Mouse (Mus musculus) CH12.LX (cell line): ENCODE results near the gene Fam229a. TPM values are rescaled to one million over a fixed set of nuclear protein-coding genes. Genes with fewer than 3 reads are reported as not detected.

Source experiments
- DNase-seq: peaks from one replicate; pipeline ENCODE4 v3.0.0-alpha.2; 2013; ENCODE audit errors: extremely low read depth
- H3K27ac ChIP-seq: 2 replicates; pipeline ENCODE4 v1.5.1; 2012; ENCODE audit warnings: low read depth, mild to moderate bottlenecking, control low read depth, moderate library complexity; ENCODE audit not compliant: insufficient read depth
- H3K27me3 ChIP-seq: replicated peaks from 2 replicates; pipeline ENCODE3; 2012; ENCODE audit warnings: inconsistent platforms
- H3K36me3 ChIP-seq, 2 experiments: replicated peaks in 1 of 2; 2 replicates each; pipeline versions ENCODE3 to v1.6.1; 2012; ENCODE audit warnings: inconsistent platforms in 1 of 2, low read length in 1 of 2, mild to moderate bottlenecking in 1 of 2, mixed read lengths in 1 of 2, moderate library complexity in 1 of 2; ENCODE audit not compliant: control insufficient read depth in 1 of 2, insufficient read depth in 1 of 2
- H3K4me1 ChIP-seq, 2 experiments: 2 replicates each; pipeline ENCODE4 v1.6.1; 2012; ENCODE audit warnings: inconsistent platforms in 1 of 2, moderate library complexity in 1 of 2; ENCODE audit not compliant: insufficient read depth in 2 of 2, control insufficient read depth in 1 of 2
- H3K4me2 ChIP-seq: 2 replicates; pipeline ENCODE4 v1.6.1; 2012; ENCODE audit warnings: low read depth, mild to moderate bottlenecking, control low read depth; ENCODE audit not compliant: poor library complexity, insufficient read depth, severe bottlenecking
- H3K4me3 ChIP-seq, 3 experiments: fragments of 150-350 bp in 1 of 3; sonication (generic) in 1 of 3; replicated peaks in 1 of 3; 2 replicates each; pipeline versions ENCODE3 to v1.5.1; 2011 to 2012; ENCODE audit warnings: low read depth in 2 of 3, low read length in 2 of 3, mild to moderate bottlenecking in 2 of 3, moderate library complexity in 2 of 3, control low read depth in 1 of 3, improper control_type of control experiment in 1 of 3, inconsistent platforms in 1 of 3, mixed read lengths in 1 of 3; ENCODE audit not compliant: poor library complexity in 1 of 3
- H3K79me2 ChIP-seq: replicated peaks from 2 replicates; pipeline ENCODE4 v1.6.1; 2012; ENCODE audit warnings: mild to moderate bottlenecking, moderate library complexity; ENCODE audit not compliant: control insufficient read depth, poor library complexity, insufficient read depth, severe bottlenecking; ENCODE audit errors: extremely low read depth
- H3K9ac ChIP-seq: 2 replicates; pipeline ENCODE4 v1.6.1; 2012; ENCODE audit warnings: low read depth, mild to moderate bottlenecking, control low read depth, moderate library complexity; ENCODE audit not compliant: insufficient read depth
- H3K9me3 ChIP-seq: replicated peaks from 2 replicates; pipeline ENCODE3; 2012; ENCODE audit warnings: low read length, inconsistent platforms, mixed read lengths
- BHLHE40 ChIP-seq: IDR thresholded peaks from 2 replicates; pipeline ENCODE4 v1.6.1; 2011; ENCODE audit warnings: mild to moderate bottlenecking, low read depth, low read length, improper control_type of control experiment
- CHD1 ChIP-seq: IDR thresholded peaks from 2 replicates; pipeline ENCODE4 v1.6.1; 2012; ENCODE audit warnings: low read depth, low read length, improper control_type of control experiment, inconsistent platforms
- CHD2 ChIP-seq: IDR thresholded peaks from 2 replicates; pipeline ENCODE4 v1.6.1; 2011; ENCODE audit warnings: low read length, improper control_type of control experiment
- CTCF ChIP-seq, 2 experiments: IDR thresholded peaks in 1 of 2; conservative IDR thresholded peaks in 1 of 2; 2 replicates each; pipeline ENCODE4 v1.5.1; 2011 to 2012; ENCODE audit warnings: low read depth in 2 of 2, low read length in 2 of 2, improper control_type of control experiment in 1 of 2, inconsistent platforms in 1 of 2, mild to moderate bottlenecking in 1 of 2, moderate library complexity in 1 of 2
- E2F4 ChIP-seq: IDR thresholded peaks from 2 replicates; pipeline ENCODE4 v1.6.1; 2011; ENCODE audit warnings: low read depth, low read length, improper control_type of control experiment; ENCODE audit not compliant: insufficient replicate concordance
- ELF1 ChIP-seq: IDR thresholded peaks from 2 replicates; pipeline ENCODE4 v1.6.1; 2014; ENCODE audit warnings: low read depth, mild to moderate bottlenecking, inconsistent platforms, low read length, improper control_type of control experiment
- EP300 ChIP-seq: IDR thresholded peaks from 2 replicates; pipeline ENCODE4 v1.6.1; 2011; ENCODE audit warnings: low read length, improper control_type of control experiment
- ETS1 ChIP-seq: conservative IDR thresholded peaks from 2 replicates; pipeline ENCODE4 v1.6.1; 2012; ENCODE audit warnings: low read depth, mild to moderate bottlenecking, inconsistent platforms, low read length, improper control_type of control experiment, moderate library complexity
- GABPA ChIP-seq: IDR thresholded peaks from 2 replicates; pipeline ENCODE4 v1.6.1; 2012; ENCODE audit warnings: low read depth, low read length, improper control_type of control experiment, inconsistent platforms; ENCODE audit not compliant: insufficient replicate concordance
- HCFC1 ChIP-seq: IDR thresholded peaks from 2 replicates; pipeline ENCODE4 v1.6.1; 2012; ENCODE audit warnings: low read depth, mild to moderate bottlenecking, inconsistent platforms, low read length, improper control_type of control experiment
- IRF4 ChIP-seq: IDR thresholded peaks from 2 replicates; pipeline ENCODE4 v1.6.1; 2014; ENCODE audit warnings: low read depth, mild to moderate bottlenecking, inconsistent platforms, low read length, improper control_type of control experiment
- JUN ChIP-seq: IDR thresholded peaks from 2 replicates; pipeline ENCODE4 v1.6.1; 2011; ENCODE audit warnings: low read depth, mild to moderate bottlenecking, low read length, improper control_type of control experiment, moderate library complexity; ENCODE audit not compliant: insufficient read depth
- JUND ChIP-seq: conservative IDR thresholded peaks from 2 replicates; pipeline ENCODE4 v1.6.1; 2011; ENCODE audit warnings: low read depth, low read length, improper control_type of control experiment
- KAT2A ChIP-seq: IDR thresholded peaks from 2 replicates; pipeline ENCODE4 v1.6.1; 2012; ENCODE audit warnings: low read length, improper control_type of control experiment, inconsistent platforms; ENCODE audit not compliant: insufficient replicate concordance
- MAFK ChIP-seq: IDR thresholded peaks from 2 replicates; pipeline ENCODE4 v1.6.1; 2011; ENCODE audit warnings: low read length, improper control_type of control experiment; ENCODE audit not compliant: insufficient replicate concordance
- MAX ChIP-seq: IDR thresholded peaks from 2 replicates; pipeline ENCODE4 v1.6.1; 2011; ENCODE audit warnings: low read length, improper control_type of control experiment
- MAZ ChIP-seq: IDR thresholded peaks from 2 replicates; pipeline ENCODE4 v1.6.1; 2012; ENCODE audit warnings: low read depth, mild to moderate bottlenecking, inconsistent platforms, low read length, improper control_type of control experiment, moderate library complexity
- MEF2A ChIP-seq: IDR thresholded peaks from 2 replicates; pipeline ENCODE4 v1.6.1; 2014; ENCODE audit warnings: low read depth, mild to moderate bottlenecking, inconsistent platforms, low read length, improper control_type of control experiment, borderline replicate concordance
- MXI1 ChIP-seq: IDR thresholded peaks from 2 replicates; pipeline ENCODE4 v1.6.1; 2011; ENCODE audit warnings: mild to moderate bottlenecking, low read depth, low read length, improper control_type of control experiment
- MYC ChIP-seq: IDR thresholded peaks from 2 replicates; pipeline ENCODE4 v1.6.1; 2011; ENCODE audit warnings: low read depth, mild to moderate bottlenecking, improper control_type of control experiment, low read length
- NELFE ChIP-seq: IDR thresholded peaks from 2 replicates; pipeline ENCODE4 v1.6.1; 2011; ENCODE audit warnings: low read depth, low read length, improper control_type of control experiment
- NRF1 ChIP-seq: IDR thresholded peaks from 2 replicates; pipeline ENCODE4 v1.6.1; 2014; ENCODE audit warnings: low read depth, mild to moderate bottlenecking, inconsistent platforms, low read length, improper control_type of control experiment, moderate library complexity
- PAX5 ChIP-seq: IDR thresholded peaks from 2 replicates; pipeline ENCODE4 v1.6.1; 2012; ENCODE audit warnings: low read length, inconsistent platforms, mixed read lengths
- POLR2A ChIP-seq: IDR thresholded peaks from 2 replicates; pipeline ENCODE4 v1.6.1; 2011; ENCODE audit warnings: low read depth, mild to moderate bottlenecking, improper control_type of control experiment, low read length
- POLR2AphosphoS2 ChIP-seq: IDR thresholded peaks from 2 replicates; pipeline ENCODE4 v1.6.1; 2011; ENCODE audit warnings: low read depth, low read length, improper control_type of control experiment
- RAD21 ChIP-seq: IDR thresholded peaks from 2 replicates; pipeline ENCODE4 v1.6.1; 2011; ENCODE audit warnings: low read depth, mild to moderate bottlenecking, low read length, improper control_type of control experiment, moderate library complexity
- RCOR1 ChIP-seq: conservative IDR thresholded peaks from 2 replicates; pipeline ENCODE4 v1.6.1; 2012; ENCODE audit warnings: low read depth, mild to moderate bottlenecking, inconsistent platforms, low read length, improper control_type of control experiment
- SIN3A ChIP-seq: IDR thresholded peaks from 2 replicates; pipeline ENCODE4 v1.6.1; 2012; ENCODE audit warnings: low read length, improper control_type of control experiment, inconsistent platforms
- SMC3 ChIP-seq: IDR thresholded peaks from 2 replicates; pipeline ENCODE4 v1.6.1; 2011; ENCODE audit warnings: low read depth, low read length, improper control_type of control experiment
- TBP ChIP-seq: conservative IDR thresholded peaks from 2 replicates; pipeline ENCODE4 v1.6.1; 2011; ENCODE audit warnings: low read depth, low read length, improper control_type of control experiment
- TCF12 ChIP-seq: IDR thresholded peaks from 2 replicates; pipeline ENCODE4 v1.6.1; 2014; ENCODE audit warnings: low read depth, mild to moderate bottlenecking, inconsistent platforms, low read length, improper control_type of control experiment
- UBTF ChIP-seq: IDR thresholded peaks from 2 replicates; pipeline ENCODE4 v1.6.1; 2012; ENCODE audit warnings: low read depth, mild to moderate bottlenecking, inconsistent platforms, low read length, improper control_type of control experiment, moderate library complexity
- USF1 ChIP-seq: IDR thresholded peaks from 2 replicates; pipeline ENCODE4 v1.6.1; 2014; ENCODE audit warnings: low read depth, mild to moderate bottlenecking, inconsistent platforms, low read length, improper control_type of control experiment
- USF2 ChIP-seq: conservative IDR thresholded peaks from 2 replicates; pipeline ENCODE4 v1.6.1; 2011; ENCODE audit warnings: low read depth, low read length, improper control_type of control experiment
- ZC3H11A ChIP-seq: IDR thresholded peaks from 2 replicates; pipeline ENCODE4 v1.6.1; 2012; ENCODE audit warnings: low read depth, mild to moderate bottlenecking, inconsistent platforms, low read length, improper control_type of control experiment
- ZKSCAN1 ChIP-seq: IDR thresholded peaks from 2 replicates; pipeline ENCODE4 v1.6.1; 2012; ENCODE audit warnings: low read depth, inconsistent platforms, low read length, improper control_type of control experiment, borderline replicate concordance
- ZMIZ1 ChIP-seq: IDR thresholded peaks from 2 replicates; pipeline ENCODE4 v1.6.1; 2012; ENCODE audit warnings: low read depth, mild to moderate bottlenecking, inconsistent platforms, low read length, improper control_type of control experiment
- ZNF384 ChIP-seq: IDR thresholded peaks from 2 replicates; pipeline ENCODE4 v1.6.1; 2012; ENCODE audit warnings: low read depth, low read length, improper control_type of control experiment, inconsistent platforms
- dilution Hi-C: fragments of 300-500 bp; cut with MboI; formaldehyde crosslinking; loops from 2 replicates; pipeline ENCODE4 v1.14.3; 2020; ENCODE audit warnings: low sequenced_read_pairs; ENCODE audit not compliant: extremely low pct_unique_long_range_greater_than_20kb, extremely low pct_ligation_motif_present
- in situ Hi-C: fragments of 300-500 bp; cut with MboI; formaldehyde crosslinking; loops from 3 replicates; pipeline ENCODE4 v1.14.3; 2019; ENCODE audit warnings: low sequenced_read_pairs, low pct_ligation_motif_present, low pct_unique_long_range_greater_than_20kb, mixed read lengths
- polyA plus RNA-seq: library from polyadenylated mRNA; unstranded; fragments of >175 nt; gene quantifications from 2 replicates; pipeline ENCODE4 v1.2.1, GENCODE M21; 2012; ENCODE audit warnings: low read depth; ENCODE audit not compliant: insufficient read length
- total RNA-seq, 2 experiments: library from RNA; depleted of rRNA; stranded (reverse); fragments of 300-350 nt in 1 of 2; fragments of >200 nt in 1 of 2; gene quantifications; 2 replicates each; pipeline ENCODE4 v1.2.3; 2012 to 2014

The Fam229a gene
- total and polyA plus RNA-seq, 3 experiments, result not detected

GRCm38 (mm10) chr4:129461183-129461960, 29.6 kb upstream of the Fam229a start, which contains the start of gene Bsdc1:
Bsdc1 (plus strand) TSS chr4:129461581.
- in situ Hi-C loops (no loop called here), dilution Hi-C loops (no loop called here)
- peaks cover 3 to 35% of the 10 kb centered on the region in 2 experiments for H3K4me1 ChIP-seq
- peak within 1 kb of the TSS; percentile 78 for H3K27ac ChIP-seq
- peak within 1 kb of the TSS; percentile 99 for H3K4me2 ChIP-seq
- H3K79me2 ChIP-seq, result peaks cover 5% of the 10 kb centered on the region
- no peaks in the 10 kb centered on the region for H3K9me3 ChIP-seq
- peak within 1 kb of the TSS; percentile 74 to 92 (median 81) for H3K4me3 ChIP-seq
- no peaks in the 10 kb centered on the region for H3K27me3 ChIP-seq
- peak within 1 kb of the TSS; percentile 91 for H3K9ac ChIP-seq
- DNase-seq, result peak; percentile 100
- no peak for TF ChIP-seq UBTF
- no peak for TF ChIP-seq PAX5
- no peak for TF ChIP-seq ZC3H11A
- peak; percentile 48; the same call in 1 of the 2 replicates for TF ChIP-seq POLR2AphosphoS2
- TF ChIP-seq NELFE, result peak; percentile 74
- no peak for TF ChIP-seq EP300
- no peak for TF ChIP-seq MAX
- peak; percentile 48; the same call in 1 of the 2 replicates for TF ChIP-seq CHD2
- peak; percentile 69; the same call in 1 of the 2 replicates for TF ChIP-seq IRF4
- peak; percentile 76 for TF ChIP-seq MAZ
- peak; percentile 50; the same call in 1 of the 2 replicates for TF ChIP-seq TCF12
- no peak for TF ChIP-seq CTCF (conservative IDR thresholded peaks at IDR 0.05 in 1 of 2, IDR thresholded peaks at IDR 0.05 in 1 of 2; ENCODE audit: low read depth in 2 of 2, low read length in 2 of 2)
- TF ChIP-seq TBP, result no peak
- peak; percentile 74 for TF ChIP-seq POLR2A
- no peak for TF ChIP-seq USF1
- no peak for TF ChIP-seq CHD1
- TF ChIP-seq JUND, result peak; percentile 65; the same call in 1 of the 2 replicates
- no peak for TF ChIP-seq USF2
- TF ChIP-seq ZNF384, result no peak
- peak; percentile 42 for TF ChIP-seq NRF1
- no peak for TF ChIP-seq RCOR1
- no peak for TF ChIP-seq GABPA
- peak; percentile 82 for TF ChIP-seq JUN
- TF ChIP-seq ZMIZ1, result peak; percentile 35; the same call in 1 of the 2 replicates
- peak; percentile 90 for TF ChIP-seq ELF1
- TF ChIP-seq E2F4, result peak; percentile 58; the same call in 1 of the 2 replicates
- peak; percentile 50 for TF ChIP-seq SIN3A
- TF ChIP-seq MXI1, result no peak; the same call in 1 of the 2 replicates
- TF ChIP-seq HCFC1, result peak; percentile 82
- TF ChIP-seq MYC, result no peak
- 0 out of 2 replicates have a peak, but pooled peaks have one; percentile 10 for TF ChIP-seq MEF2A
- TF ChIP-seq SMC3, result no peak
- TF ChIP-seq ZKSCAN1, result no peak
- no peak for TF ChIP-seq KAT2A
- TF ChIP-seq MAFK, result no peak
- no peak for TF ChIP-seq RAD21
- no peak for TF ChIP-seq ETS1
- no peak; the same call in 1 of the 2 replicates for TF ChIP-seq BHLHE40
- peaks cover 18 to 35% of the 10 kb centered on the region in 2 experiments for H3K36me3 ChIP-seq
